Mouse (Mus musculus) layer of hippocampus, adult 2 months (tissue): ENCODE results near the gene Fastkd5. TPM values are rescaled to one million over a fixed set of nuclear protein-coding genes. Genes with fewer than 3 reads are reported as not detected.
"Not testable (repeated sequence)": the region's sequence is repeated elsewhere in the genome, so short reads cannot be mapped to it uniquely, and the experiment has no call there.

Experiments used
- DNase-seq, 2 experiments: peaks; one replicate each; pipeline ENCODE4 v3.0.0; 2022; ENCODE audit warnings: low spot score in 2 of 2
- H3K27ac ChIP-seq: fragments of 200-600 bp; 2 replicates; pipeline ENCODE4 v1.8.1; 2022
- H3K4me3 ChIP-seq: fragments of 200-600 bp; 2 replicates; pipeline ENCODE4 v1.8.1; 2022; ENCODE audit warnings: mild to moderate bottlenecking
- CTCF ChIP-seq: fragments of 200-600 bp; conservative IDR thresholded peaks from 2 replicates; pipeline ENCODE4 v1.8.1; 2022; ENCODE audit warnings: antibody characterized with exemption, mild to moderate bottlenecking, moderate library complexity
- long read RNA-seq, 2 experiments: library from polyadenylated mRNA; stranded (forward); transcript quantifications; one replicate each; pipeline ENCODE4 v2.0.0; 2021; ENCODE audit warnings: borderline mapping rate in 2 of 2
- total RNA-seq, 2 experiments: library from RNA; stranded (reverse); gene quantifications; 2 replicates each; pipeline ENCODE4 v1.2.3; 2021

Gene Fastkd5
- total RNA-seq = 1 to 10 TPM; 8.8 to 8.9 TPM
- long read RNA-seq, experiment 1, partial matches to known transcripts = 0 of 4 reads
- long read RNA-seq, experiment 1, other reads (novel, unspliced or antisense) = 3 of 4 reads
- long read RNA-seq, experiment 2, partial matches to known transcripts = 0 of 2 reads
- long read RNA-seq, experiment 2, other reads (novel, unspliced or antisense) = 1 of 2 reads

DNA sequence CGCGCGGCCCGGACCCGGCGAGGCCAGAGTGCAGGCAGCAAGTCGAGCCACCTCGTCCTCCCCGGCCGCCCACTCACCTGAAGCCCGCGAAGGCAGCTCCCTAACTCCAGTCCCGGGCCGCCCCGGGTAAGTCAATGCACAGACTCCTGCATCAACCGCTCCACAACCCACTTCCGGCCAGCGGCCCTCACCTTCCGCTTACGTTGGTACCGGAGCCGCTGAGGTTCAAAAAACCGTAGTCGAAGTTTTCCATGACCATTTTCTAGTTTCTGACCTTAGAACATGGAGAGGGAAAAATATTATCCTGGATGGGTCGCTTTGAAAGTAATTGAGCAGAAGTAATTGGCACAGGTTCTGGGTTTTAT is at the start of gene Fastkd5, which contains the start of gene Ubox5:
Gene Fastkd5 (minus strand): TSS at position 189 of the 365 bp plus-strand sequence.
Gene Ubox5 (minus strand): TSS at position 200 of the 365 bp plus-strand sequence.
- H3K4me3 ChIP-seq = peak within 1 kb of the TSS; percentile 75
- no peak for TF ChIP-seq CTCF
- peak within 1 kb of the TSS; percentile 87 for H3K27ac ChIP-seq
- DNase-seq = peak; percentile 87 to 91

GRCm38 (mm10) chr2:130679154-130679553 is 49.3 kb upstream of the Fastkd5 start:
- DNase-seq = peak; percentile 55 to 77
- Histone ChIP-seq H3K4me3 (no peak overlapping the region), H3K27ac (peak overlapping the region; percentile 23; the same call in 1 of the 2 replicates)
- TF ChIP-seq CTCF = no peak

- no peak for TF ChIP-seq CTCF
- no peak overlapping the region for H3K27ac ChIP-seq
- DNase-seq = no peak
- H3K4me3 ChIP-seq = no peak overlapping the region
Observed at GRCm38 (mm10) chr2:130677211-130677610, 47.4 kb upstream of the Fastkd5 start.

- peak within 1 kb of the TSS; percentile 85 for H3K4me3 ChIP-seq
- peak; percentile 82 to 88 for DNase-seq
- peak; percentile 81 for TF ChIP-seq CTCF
- H3K27ac ChIP-seq = peak within 1 kb of the TSS; percentile 89
Observed at GRCm38 (mm10) chr2:130667559-130667958, 37.7 kb upstream of the Fastkd5 start, which contains the start of gene Itpa. Itpa (plus strand) TSS chr2:130667610.

DNA sequence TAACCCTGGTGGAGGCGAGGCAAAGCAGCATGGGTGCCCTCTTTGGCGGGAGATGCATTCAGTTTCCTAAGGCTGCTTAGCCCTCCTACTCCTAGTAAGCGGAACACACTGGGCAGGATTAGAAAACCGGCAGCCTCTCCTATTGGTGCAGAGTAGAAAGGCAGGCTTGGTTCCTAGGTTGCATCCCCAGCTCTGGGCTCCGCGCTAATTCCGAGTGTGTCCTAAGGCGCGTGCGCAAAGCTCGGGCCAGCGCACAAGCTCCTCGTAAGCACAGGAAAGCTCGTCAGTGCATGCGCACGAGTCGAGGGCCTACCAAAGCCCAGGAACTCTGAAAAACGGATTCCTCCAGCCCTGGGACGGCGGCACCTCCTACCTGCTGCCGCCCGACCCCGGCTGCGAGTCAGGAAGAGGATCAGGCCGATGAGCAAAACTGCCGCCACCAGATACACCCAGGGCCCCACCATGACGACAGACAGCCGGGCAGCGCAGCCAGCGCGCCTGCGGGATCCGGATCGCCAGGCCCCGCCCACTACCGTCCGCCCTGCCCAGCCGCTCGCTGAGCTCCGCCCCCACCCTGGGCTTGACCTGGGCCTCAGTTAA is 34.4 kb upstream of the Fastkd5 start, which contains the start of gene Ddrgk1:
Gene Ddrgk1 (minus strand): TSS at position 558 of the 600 bp plus-strand sequence.
- peak within 1 kb of the TSS; percentile 66 for H3K4me3 ChIP-seq
- DNase-seq = peak; percentile 92 to 95
- H3K27ac ChIP-seq = peak within 1 kb of the TSS; percentile 99
- peak; percentile 67 for TF ChIP-seq CTCF

GRCm38 (mm10) chr2:130663342-130663741 is 33.5 kb upstream of the Fastkd5 start:
- no peak for DNase-seq
- peak overlapping the region; percentile 66 for H3K4me3 ChIP-seq
- no peak for TF ChIP-seq CTCF
- peak overlapping the region; percentile 99 for H3K27ac ChIP-seq

DNA sequence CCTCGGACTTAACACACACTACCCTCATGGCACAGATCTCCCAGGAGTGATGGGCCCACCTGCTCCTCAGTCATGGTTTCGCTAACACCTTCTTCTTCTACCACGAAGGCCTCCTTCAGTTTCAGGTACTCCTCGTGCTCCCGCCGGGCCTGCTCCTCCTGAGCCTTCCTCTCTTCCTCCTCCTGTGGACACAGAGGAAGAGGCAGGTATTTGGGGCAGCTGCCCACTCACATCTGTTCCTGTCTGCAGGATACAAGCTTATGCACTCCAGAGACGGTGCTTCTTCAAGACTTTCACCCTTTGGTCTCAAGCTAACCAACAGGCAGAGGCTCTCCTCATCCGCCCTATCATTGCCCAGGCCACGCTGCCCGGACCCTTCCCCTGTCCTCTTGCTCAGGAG is 28.7 kb upstream of the Fastkd5 start:
- no peak overlapping the region for H3K4me3 ChIP-seq
- TF ChIP-seq CTCF = no peak
- no peak for DNase-seq
- peak overlapping the region; percentile 99 for H3K27ac ChIP-seq

DNA sequence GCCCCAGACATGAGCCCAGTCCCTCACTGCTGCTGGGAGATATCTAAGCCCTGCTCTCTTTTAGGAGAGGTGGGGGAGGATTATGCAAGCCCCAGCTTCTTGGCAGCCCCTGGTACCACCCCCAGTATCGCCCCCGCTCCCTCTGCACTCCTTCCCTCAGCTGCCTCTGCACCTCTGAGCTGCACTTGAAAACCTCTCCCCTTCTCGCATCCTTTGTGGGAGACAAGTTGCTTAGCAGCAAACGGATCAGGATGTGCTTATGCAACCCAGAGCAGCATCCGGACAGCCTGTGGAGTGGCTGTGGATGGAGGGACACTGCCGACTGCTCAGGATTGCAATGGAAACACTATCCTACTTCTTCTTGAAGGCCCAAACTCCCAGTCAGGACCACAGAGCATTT is 27.7 kb upstream of the Fastkd5 start:
- H3K27ac ChIP-seq = peak overlapping the region; percentile 99
- TF ChIP-seq CTCF = no peak

GRCm38 (mm10) chr2:130656536-130656935 is 26.7 kb upstream of the Fastkd5 start:
- DNase-seq = peak; percentile 53 to 55

More for the DNA sequence above, 27.7 kb upstream of the Fastkd5 start:
- peak; percentile 90 to 92 for DNase-seq
- no peak overlapping the region for H3K4me3 ChIP-seq

DNA sequence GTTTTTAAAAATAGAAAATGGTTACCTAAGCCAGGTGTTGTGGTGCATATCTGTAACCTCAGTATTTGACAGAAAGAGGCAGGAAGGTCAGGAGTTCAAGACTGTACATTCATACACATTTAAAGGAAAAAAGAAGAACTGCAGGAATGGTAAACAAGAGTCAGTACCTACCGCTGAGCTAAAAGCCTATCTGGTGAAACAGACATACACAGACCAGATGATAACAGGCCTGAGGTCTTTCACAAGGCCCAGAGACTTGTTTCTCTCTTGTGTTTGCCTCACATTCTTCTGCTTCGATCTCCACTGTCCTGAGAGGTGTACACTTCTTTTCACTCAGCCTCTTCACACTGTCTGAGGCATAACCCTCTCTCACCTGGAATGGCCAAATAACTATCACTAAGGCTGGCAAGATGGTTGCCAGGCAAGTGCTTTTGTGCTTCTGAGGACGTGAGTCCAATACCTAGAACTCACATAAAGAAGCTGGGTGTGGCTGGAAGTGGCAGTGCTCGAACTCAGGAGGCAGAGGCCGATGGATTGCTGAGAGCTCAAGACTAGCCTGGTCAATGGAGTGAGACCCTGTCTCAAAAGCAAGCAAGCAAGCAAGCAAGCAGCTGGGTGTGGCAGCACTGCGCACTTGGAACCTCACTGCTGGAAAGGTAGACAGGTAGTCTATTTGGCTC is 26.0 kb upstream of the Fastkd5 start:
- no peak for DNase-seq
- peak overlapping the region; percentile 99 for H3K27ac ChIP-seq
- H3K4me3 ChIP-seq = no peak overlapping the region
- no peak for TF ChIP-seq CTCF

More at GRCm38 (mm10) chr2:130656536-130656935, 26.7 kb upstream of the Fastkd5 start:
- Histone ChIP-seq H3K27ac (peak overlapping the region; percentile 99), H3K4me3 (no peak overlapping the region)
- TF ChIP-seq CTCF = no peak

GRCm38 (mm10) chr2:130653760-130654159 is 23.9 kb upstream of the Fastkd5 start:
- Histone ChIP-seq H3K4me3 (no peak overlapping the region), H3K27ac (peak overlapping the region; percentile 73)
- no peak for DNase-seq
- TF ChIP-seq CTCF = no peak

- H3K27ac ChIP-seq = peak overlapping the region; percentile 73
- H3K4me3 ChIP-seq = no peak overlapping the region
- TF ChIP-seq CTCF = 0 out of 2 replicates have a peak, but pooled peaks have one; percentile 12
- no peak for DNase-seq
Observed at GRCm38 (mm10) chr2:130653303-130653702, 23.5 kb upstream of the Fastkd5 start.

- not testable (repeated sequence) for H3K27ac ChIP-seq, H3K4me3 ChIP-seq, DNase-seq
- peak; percentile 50 for TF ChIP-seq CTCF
Observed at GRCm38 (mm10) chr2:130649028-130649427, 19.2 kb upstream of the Fastkd5 start.
